Mouse (Mus musculus): ENCODE data around the gene Pmpcb. TPM values are rescaled to one million over a fixed set of nuclear protein-coding genes. Genes with fewer than 3 reads are reported as not detected.
"Not testable (repeated sequence)": the region's sequence is repeated elsewhere in the genome, so short reads cannot be mapped to it uniquely, and the experiment has no call there.

Pmpcb gene
- polyA plus RNA-seq (2012), result 1.3 and 1.4 TPM in 2 replicates

GRCm38 (mm10) chr5:21736956-21737585 is at the start of gene Pmpcb:
Pmpcb (plus strand) TSS chr5:21737141.
- TF ChIP-seq TAL1 (IDR thresholded peaks at IDR 0.05; ENCODE audit: low read length) (no peak), GATA1 (IDR thresholded peaks at IDR 0.05; ENCODE audit: low read length) (no peak)
- Histone ChIP-seq H3K4me1 (ENCODE audit: control insufficient read depth) (peaks cover 22% of the 10 kb centered on the region), H3K36me3 (ENCODE audit: control insufficient read depth) (peaks cover 31% of the 10 kb centered on the region)

GRCm38 (mm10) chr5:21692230-21692629 is 44.7 kb upstream of the Pmpcb start:
- no peak overlapping the region for H3K4me3 ChIP-seq (replicated peaks)
- H3K9me3 ChIP-seq (ENCODE audit: control insufficient read depth, low read length), result no peaks in the 10 kb centered on the region
- no peaks in the 10 kb centered on the region for H3K36me3 ChIP-seq (ENCODE audit: control insufficient read depth)
- no peak for TF ChIP-seq GATA1 (IDR thresholded peaks at IDR 0.05; ENCODE audit: low read length)
- no peak for TF ChIP-seq TAL1 (IDR thresholded peaks at IDR 0.05; ENCODE audit: low read length)
- no peaks in the 10 kb centered on the region for H3K4me1 ChIP-seq (ENCODE audit: control insufficient read depth)
- no peaks in the 10 kb centered on the region for H3K27me3 ChIP-seq (ENCODE audit: control insufficient read depth)

More at GRCm38 (mm10) chr5:21736956-21737585, at the start of gene Pmpcb:
- no peaks in the 10 kb centered on the region for H3K27me3 ChIP-seq (ENCODE audit: control insufficient read depth)
- no peaks in the 10 kb centered on the region for H3K9me3 ChIP-seq (ENCODE audit: control insufficient read depth, low read length)
- peak within 1 kb of the TSS; percentile 72 for H3K4me3 ChIP-seq (replicated peaks)

GRCm38 (mm10) chr5:21693372-21693870 is 43.5 kb upstream of the Pmpcb start:
- Histone ChIP-seq H3K27me3 (ENCODE audit: control insufficient read depth) (no peaks in the 10 kb centered on the region), H3K9me3 (ENCODE audit: control insufficient read depth, low read length) (no peaks in the 10 kb centered on the region), H3K36me3 (ENCODE audit: control insufficient read depth) (no peaks in the 10 kb centered on the region), H3K4me3 (replicated peaks) (no peak overlapping the region), H3K4me1 (ENCODE audit: control insufficient read depth) (no peaks in the 10 kb centered on the region)
- no peak for TF ChIP-seq TAL1 (IDR thresholded peaks at IDR 0.05; ENCODE audit: low read length)
- TF ChIP-seq GATA1 (IDR thresholded peaks at IDR 0.05; ENCODE audit: low read length), result no peak

GRCm38 (mm10) chr5:21694854-21695490 is 42.0 kb upstream of the Pmpcb start:
- TF ChIP-seq GATA1 (IDR thresholded peaks at IDR 0.05; ENCODE audit: low read length) (no peak), TAL1 (IDR thresholded peaks at IDR 0.05; ENCODE audit: low read length) (no peak)
- no peaks in the 10 kb centered on the region for H3K4me1 ChIP-seq (ENCODE audit: control insufficient read depth)
- H3K4me3 ChIP-seq (replicated peaks), result no peak overlapping the region
- no peaks in the 10 kb centered on the region for H3K27me3 ChIP-seq (ENCODE audit: control insufficient read depth)
- no peaks in the 10 kb centered on the region for H3K36me3 ChIP-seq (ENCODE audit: control insufficient read depth)
- H3K9me3 ChIP-seq (ENCODE audit: control insufficient read depth, low read length), result no peaks in the 10 kb centered on the region

- H3K4me1 ChIP-seq (ENCODE audit: control insufficient read depth), result peaks cover 32% of the 10 kb centered on the region
- H3K36me3 ChIP-seq (ENCODE audit: control insufficient read depth); H3K27me3 ChIP-seq (ENCODE audit: control insufficient read depth); H3K9me3 ChIP-seq (ENCODE audit: control insufficient read depth, low read length); H3K4me3 ChIP-seq (replicated peaks): not testable (repeated sequence)
Observed at GRCm38 (mm10) chr5:21699555-21699954, 37.4 kb upstream of the Pmpcb start.

- H3K27me3 ChIP-seq (ENCODE audit: control insufficient read depth), result no peaks in the 10 kb centered on the region
- no peak for TF ChIP-seq GATA1 (IDR thresholded peaks at IDR 0.05; ENCODE audit: low read length)
- TF ChIP-seq TAL1 (IDR thresholded peaks at IDR 0.05; ENCODE audit: low read length), result no peak
- peak overlapping the region; percentile 92 for H3K4me3 ChIP-seq (replicated peaks)
- H3K9me3 ChIP-seq (ENCODE audit: control insufficient read depth, low read length), result no peaks in the 10 kb centered on the region
- peaks cover 32% of the 10 kb centered on the region for H3K4me1 ChIP-seq (ENCODE audit: control insufficient read depth)
- no peaks in the 10 kb centered on the region for H3K36me3 ChIP-seq (ENCODE audit: control insufficient read depth)
Observed at GRCm38 (mm10) chr5:21700272-21700821, 36.6 kb upstream of the Pmpcb start.

- Histone ChIP-seq H3K27me3 (ENCODE audit: control insufficient read depth) (no peaks in the 10 kb centered on the region), H3K4me3 (replicated peaks) (peak overlapping the region; percentile 92), H3K4me1 (ENCODE audit: control insufficient read depth) (peaks cover 32% of the 10 kb centered on the region), H3K36me3 (ENCODE audit: control insufficient read depth) (no peaks in the 10 kb centered on the region), H3K9me3 (ENCODE audit: control insufficient read depth, low read length) (no peaks in the 10 kb centered on the region)
- TF ChIP-seq GATA1 (IDR thresholded peaks at IDR 0.05; ENCODE audit: low read length) (no peak), TAL1 (IDR thresholded peaks at IDR 0.05; ENCODE audit: low read length) (no peak)
Observed at GRCm38 (mm10) chr5:21700934-21701333, 36.0 kb upstream of the Pmpcb start.

GRCm38 (mm10) chr5:21701351-21702008 is 35.5 kb upstream of the Pmpcb start, which contains the start of gene Napepld:
Napepld (minus strand) TSS chr5:21701396.
- Histone ChIP-seq H3K27me3 (ENCODE audit: control insufficient read depth) (no peaks in the 10 kb centered on the region), H3K9me3 (ENCODE audit: control insufficient read depth, low read length) (0 out of 2 replicates have a peak, but pooled peaks cover 1% of the 10 kb centered on the region), H3K4me3 (replicated peaks) (peak within 1 kb of the TSS; percentile 92), H3K4me1 (ENCODE audit: control insufficient read depth) (peaks cover 32% of the 10 kb centered on the region), H3K36me3 (ENCODE audit: control insufficient read depth) (no peaks in the 10 kb centered on the region)
- TF ChIP-seq TAL1 (IDR thresholded peaks at IDR 0.05; ENCODE audit: low read length) (no peak), GATA1 (IDR thresholded peaks at IDR 0.05; ENCODE audit: low read length) (no peak)

- Histone ChIP-seq H3K27me3 (ENCODE audit: control insufficient read depth) (no peaks in the 10 kb centered on the region), H3K9me3 (ENCODE audit: control insufficient read depth, low read length) (0 out of 2 replicates have a peak, but pooled peaks cover 2% of the 10 kb centered on the region), H3K36me3 (ENCODE audit: control insufficient read depth) (no peaks in the 10 kb centered on the region), H3K4me3 (replicated peaks) (peak overlapping the region; percentile 92), H3K4me1 (ENCODE audit: control insufficient read depth) (peaks cover 32% of the 10 kb centered on the region)
- no peak for TF ChIP-seq TAL1 (IDR thresholded peaks at IDR 0.05; ENCODE audit: low read length)
- no peak for TF ChIP-seq GATA1 (IDR thresholded peaks at IDR 0.05; ENCODE audit: low read length)
Observed at GRCm38 (mm10) chr5:21702009-21702364, 35.0 kb upstream of the Pmpcb start.

All from erythroblast, embryonic 14.5 days (primary cell).